Mouse (Mus musculus) adrenal gland, postnatal 4 days (tissue): ENCODE measurements around the gene Rims3. TPM values are rescaled to one million over a fixed set of nuclear protein-coding genes. Genes with fewer than 3 reads are reported as not detected.

ENCODE experiments used
- DNase-seq, 2 experiments: peaks; one replicate each; pipeline ENCODE4 v3.0.0; 2021 to 2022; ENCODE audit warnings: low spot score in 2 of 2, mixed read lengths in 2 of 2
- long read RNA-seq, 2 experiments: library from polyadenylated mRNA; stranded (forward); transcript quantifications; one replicate each; pipeline ENCODE4 v2.0.0; 2021
- total RNA-seq, 2 experiments: library from RNA; stranded (reverse); gene quantifications; 2 replicates each; pipeline ENCODE4 v1.2.3; 2021

Gene Rims3
- total RNA-seq, result 10 to 100 TPM; 11.8 to 13.9 TPM
- long read RNA-seq, experiment 1, partial matches to known transcripts, result 0 of 1 reads
- long read RNA-seq, experiment 1, other reads (novel, unspliced or antisense), result 0 of 1 reads
- long read RNA-seq, experiment 2, full-length matches to known transcripts, result 1 of 14 reads
- long read RNA-seq, experiment 2, partial matches to known transcripts, result 0 of 14 reads
- long read RNA-seq, experiment 2, other reads (novel, unspliced or antisense), result 13 of 14 reads

DNA sequence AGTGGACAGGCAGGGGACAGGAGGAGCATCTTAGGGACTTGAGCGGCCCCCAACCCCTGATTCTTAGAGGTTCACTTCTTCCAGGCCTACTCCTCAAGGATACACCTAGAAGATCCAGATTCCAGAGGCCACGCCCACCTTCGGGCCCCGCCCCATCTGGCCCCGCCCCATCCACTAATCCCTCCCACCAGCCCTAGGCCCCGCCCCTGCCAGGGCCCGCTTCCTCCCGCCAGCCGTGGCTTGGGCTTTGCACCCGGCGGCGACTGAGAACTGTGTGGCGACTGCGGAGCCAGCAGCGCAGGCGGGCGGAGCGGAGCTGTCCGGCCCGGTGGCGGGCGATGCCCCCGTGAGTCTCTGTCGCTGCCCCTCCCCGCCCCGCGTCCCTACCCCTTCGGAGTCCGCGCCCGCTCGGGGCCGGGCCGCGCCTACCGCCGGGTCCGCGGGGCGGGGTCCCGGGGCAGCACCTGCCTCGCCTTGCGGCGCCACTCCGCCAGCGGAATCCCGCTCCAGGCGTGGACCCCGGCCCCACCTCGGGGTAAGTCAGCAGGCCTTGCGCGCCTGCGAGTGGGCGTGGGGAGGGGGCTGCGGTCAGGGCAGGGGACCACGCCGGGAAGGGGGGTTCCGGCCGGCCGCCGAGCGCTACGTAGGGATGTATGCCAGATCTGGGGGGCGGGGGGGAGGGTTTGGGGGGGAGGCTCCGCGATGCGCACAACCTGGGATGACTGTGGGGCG is at the start of gene Rims3:
Gene Rims3, plus strand, starts transcription at position 229 of the 732 bp plus-strand sequence.
- DNase-seq, result peak; percentile 17 to 30

DNA sequence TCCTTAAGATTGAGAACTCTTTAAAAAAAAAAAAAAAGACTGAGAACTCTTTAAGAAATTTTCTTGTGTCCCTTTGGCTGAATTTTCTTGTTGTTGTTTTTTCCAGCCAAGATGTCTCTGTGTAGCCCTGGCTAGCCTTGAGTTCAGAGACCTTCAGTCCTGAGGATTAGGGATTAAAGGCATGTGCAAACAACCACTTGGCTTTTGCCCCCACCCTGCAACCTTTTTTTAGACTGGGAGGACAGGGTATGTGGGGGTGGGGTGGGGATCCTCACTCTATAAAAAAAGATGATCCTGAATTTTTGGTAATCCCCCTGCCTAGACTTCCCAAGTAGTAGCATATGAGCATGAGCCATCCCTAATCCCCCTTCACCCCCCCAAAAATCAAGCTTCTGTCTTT is 48.8 kb upstream of the Rims3 start:
- DNase-seq, result no peak

- DNase-seq, result no peak
Observed at GRCm38 (mm10) chr4:120813762-120814161, 40.9 kb upstream of the Rims3 start.

DNA sequence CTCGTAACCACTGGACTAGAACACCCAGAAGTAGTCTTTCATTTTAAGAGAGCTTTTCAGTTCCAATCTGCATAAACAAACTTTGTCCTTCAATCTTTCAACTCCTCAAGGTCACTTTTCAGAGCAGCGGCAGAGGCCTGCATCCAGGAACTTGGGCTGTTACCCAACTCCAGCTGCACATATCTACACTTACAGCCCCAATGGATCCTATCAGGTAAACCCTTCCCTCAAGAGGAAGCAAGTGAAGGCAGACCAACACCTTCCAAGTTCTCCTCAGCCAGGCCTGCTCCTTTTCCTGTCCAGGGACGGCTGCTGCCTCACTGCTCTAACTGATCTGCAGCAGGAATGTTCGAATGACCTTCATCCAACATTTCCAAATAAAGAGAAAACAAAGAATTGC is 40.4 kb upstream of the Rims3 start:
- peak in 1 of 2 experiments; percentile 10 for DNase-seq

- DNase-seq, result no peak
Observed at GRCm38 (mm10) chr4:120815163-120815562, 39.5 kb upstream of the Rims3 start.

- peak in 1 of 2 experiments; percentile 64 for DNase-seq
Observed at GRCm38 (mm10) chr4:120815622-120816334, 38.8 kb upstream of the Rims3 start.

- no peak for DNase-seq
Observed at GRCm38 (mm10) chr4:120817002-120817774, 37.4 kb upstream of the Rims3 start.

GRCm38 (mm10) chr4:120817951-120818350 is 36.7 kb upstream of the Rims3 start:
- DNase-seq, result no peak

- no peak for DNase-seq
Observed at GRCm38 (mm10) chr4:120819296-120819695, 35.3 kb upstream of the Rims3 start.

GRCm38 (mm10) chr4:120819871-120820270 is 34.7 kb upstream of the Rims3 start:
- no peak for DNase-seq

DNA sequence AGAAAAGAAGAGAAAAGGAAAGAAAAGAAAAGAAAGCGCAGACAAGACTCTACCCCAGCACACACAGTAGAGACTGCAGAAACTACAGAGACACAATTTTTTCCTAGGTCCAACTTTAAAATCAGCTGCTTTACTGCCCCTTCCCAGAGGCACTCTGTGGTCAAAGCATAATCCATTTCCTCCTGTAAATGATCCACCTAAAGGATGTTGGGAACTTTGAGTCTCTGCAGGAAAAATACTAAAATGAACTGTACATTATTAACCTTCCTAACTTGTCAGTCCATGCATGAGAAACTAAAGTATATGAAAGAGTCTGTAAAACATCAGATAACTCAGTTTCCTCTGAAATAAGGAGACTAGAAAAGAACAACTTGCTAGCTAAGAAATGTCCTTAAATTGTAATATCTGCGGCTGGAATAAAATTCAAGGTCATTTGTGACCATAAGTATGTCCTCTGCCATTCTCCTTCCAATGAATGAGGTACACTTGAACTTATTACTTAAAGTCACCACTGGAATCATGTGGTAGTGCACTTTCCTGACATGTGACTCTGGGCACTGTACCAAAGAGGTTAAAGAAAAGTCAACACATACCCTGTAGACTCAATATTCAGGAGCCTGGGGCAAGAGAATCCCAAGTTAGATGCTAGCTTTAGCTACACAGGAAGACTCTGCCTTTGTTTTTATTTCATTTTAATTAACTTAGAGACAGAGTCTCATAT is 32.3 kb upstream of the Rims3 start:
- DNase-seq, result no peak

- peak; percentile 94 to 97 for DNase-seq
Observed at GRCm38 (mm10) chr4:120825100-120825553, 29.5 kb upstream of the Rims3 start.

DNA sequence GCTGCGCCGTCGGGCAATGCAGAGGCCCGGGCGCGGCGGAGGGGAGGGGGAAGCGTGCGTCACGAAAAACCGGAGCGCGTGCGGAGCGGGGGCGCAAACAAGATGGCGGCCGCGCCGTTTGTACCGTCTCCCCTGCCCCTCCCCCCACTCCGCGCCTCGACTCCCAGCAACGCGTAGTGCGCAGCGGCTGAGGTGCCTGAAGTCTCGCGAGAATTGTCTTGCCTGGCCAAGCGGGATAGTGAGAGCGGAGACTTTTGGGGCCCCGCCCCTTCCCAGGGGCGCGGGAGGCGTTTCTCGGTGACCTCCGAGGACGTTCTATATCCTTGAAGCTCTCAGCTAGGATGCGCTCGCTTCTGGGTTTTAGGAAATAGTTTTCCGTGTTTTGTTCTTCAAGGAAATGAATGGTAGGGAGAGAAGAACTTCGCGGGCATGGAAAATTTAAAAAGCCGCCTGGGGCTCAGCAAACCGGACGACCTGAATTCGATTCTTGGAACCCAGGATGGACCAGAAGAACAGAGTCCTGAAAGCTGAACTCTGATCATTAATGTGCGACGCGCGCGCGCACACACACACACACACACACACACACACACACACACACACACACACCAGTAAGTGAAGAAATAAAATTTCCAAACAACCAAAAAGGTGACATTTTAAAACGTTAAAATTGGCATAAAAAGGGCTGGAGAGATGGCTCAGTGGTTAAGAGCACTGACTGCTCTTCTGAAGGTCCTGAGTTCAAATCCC is 28.9 kb upstream of the Rims3 start:
- peak; percentile 95 to 97 for DNase-seq

- DNase-seq, result no peak
Observed at GRCm38 (mm10) chr4:120826418-120826817, 28.2 kb upstream of the Rims3 start.

GRCm38 (mm10) chr4:120830767-120831166 is 23.8 kb upstream of the Rims3 start:
- DNase-seq, result no peak

- DNase-seq, result no peak
Observed at GRCm38 (mm10) chr4:120831472-120831871, 23.1 kb upstream of the Rims3 start, which contains the start of gene Nfyc. Gene Nfyc, minus strand, starts transcription at chr4:120831572.

GRCm38 (mm10) chr4:120841342-120841741 is 13.3 kb upstream of the Rims3 start:
- DNase-seq, result no peak

DNA sequence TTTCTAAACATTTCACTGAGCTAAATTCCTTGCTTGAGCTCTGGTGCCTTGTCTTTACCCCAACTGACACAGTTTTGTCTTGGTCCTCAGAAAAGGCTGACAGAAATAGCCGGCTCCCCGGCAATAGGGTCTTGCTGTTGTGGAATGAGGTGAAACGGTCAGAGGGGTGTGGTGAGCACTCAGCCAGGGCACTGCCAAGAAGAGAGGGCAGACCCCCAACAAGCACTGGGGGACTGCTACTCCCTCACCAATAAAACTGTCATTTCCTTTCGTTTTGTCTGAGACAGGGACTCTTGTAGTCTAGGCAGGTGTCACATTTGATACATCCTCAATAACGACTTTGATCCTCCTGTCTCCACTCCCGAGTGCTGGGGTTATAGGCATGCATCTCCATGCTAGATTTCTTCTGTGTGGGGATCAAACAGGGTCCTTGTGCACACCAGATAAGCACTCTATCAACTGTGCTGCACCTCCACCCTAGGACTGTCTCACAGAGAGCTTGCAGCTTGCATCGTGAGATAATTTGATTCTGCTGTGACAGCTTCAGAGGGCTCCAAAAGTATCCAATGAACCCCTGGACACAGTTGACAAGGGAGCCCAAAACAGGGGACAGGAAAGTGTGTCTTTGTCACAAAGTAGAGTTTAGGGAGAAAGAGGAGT is 10.1 kb upstream of the Rims3 start:
- no peak for DNase-seq

- no peak for DNase-seq
Observed at GRCm38 (mm10) chr4:120845098-120845497, 9.5 kb upstream of the Rims3 start.
